Mouse (Mus musculus): ENCODE results near the gene Pvr.

Pvr gene

DNA sequence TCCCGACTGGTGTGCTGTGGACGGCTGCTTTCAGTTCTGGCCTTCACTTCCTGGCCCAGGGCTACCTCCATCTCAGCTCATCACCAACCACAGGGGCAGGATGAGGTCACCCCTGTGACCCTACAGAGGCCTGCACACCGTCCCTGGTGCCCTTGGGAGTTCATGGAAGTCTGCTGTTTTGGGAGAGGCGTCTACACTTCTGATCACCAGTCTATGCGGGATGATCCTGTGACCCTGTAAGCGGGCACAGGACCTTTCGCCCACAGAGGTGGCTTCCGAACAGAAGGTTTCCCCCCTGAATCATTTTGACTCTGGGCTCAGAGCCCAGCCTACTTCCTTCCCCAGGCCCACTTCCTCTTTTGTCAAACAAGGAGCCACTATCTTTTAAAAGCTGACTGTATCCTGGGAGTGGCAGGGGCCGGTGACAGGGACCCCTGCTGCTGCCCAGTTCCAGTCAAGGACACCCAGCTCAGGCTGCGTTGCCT, 49.8 kb downstream of the Pvr start:
- DNase-seq, result peak; percentile 61

DNA sequence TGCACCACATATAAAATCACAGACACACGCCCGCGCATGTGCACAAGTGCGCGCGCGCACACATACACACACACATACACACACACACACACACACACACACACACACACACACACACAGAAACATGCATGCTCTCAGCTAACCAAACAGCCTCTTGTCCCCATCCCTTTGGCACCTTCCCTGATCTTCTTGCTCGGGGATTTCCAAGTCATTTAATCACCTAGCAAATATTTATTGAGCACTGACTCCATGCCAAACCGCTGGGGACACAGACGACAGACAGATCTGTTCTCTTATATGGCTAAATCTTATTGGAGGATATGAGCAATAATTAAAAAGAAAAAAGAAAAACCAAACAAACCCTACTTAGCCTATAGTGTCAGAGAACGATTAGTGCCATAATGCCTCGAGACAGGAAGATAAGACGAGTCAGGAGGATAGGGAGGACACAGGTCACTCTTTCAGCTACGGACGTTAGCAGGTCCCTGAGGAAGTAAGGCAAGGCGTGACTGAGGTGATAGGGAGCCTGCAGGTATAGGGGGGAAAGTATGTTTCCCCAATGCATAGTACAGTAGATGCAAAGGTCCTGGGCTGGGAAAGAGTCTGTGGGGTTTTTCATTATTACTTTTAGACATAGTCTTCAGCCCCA, 53.1 kb downstream of the Pvr start:
- no peak for DNase-seq

DNA sequence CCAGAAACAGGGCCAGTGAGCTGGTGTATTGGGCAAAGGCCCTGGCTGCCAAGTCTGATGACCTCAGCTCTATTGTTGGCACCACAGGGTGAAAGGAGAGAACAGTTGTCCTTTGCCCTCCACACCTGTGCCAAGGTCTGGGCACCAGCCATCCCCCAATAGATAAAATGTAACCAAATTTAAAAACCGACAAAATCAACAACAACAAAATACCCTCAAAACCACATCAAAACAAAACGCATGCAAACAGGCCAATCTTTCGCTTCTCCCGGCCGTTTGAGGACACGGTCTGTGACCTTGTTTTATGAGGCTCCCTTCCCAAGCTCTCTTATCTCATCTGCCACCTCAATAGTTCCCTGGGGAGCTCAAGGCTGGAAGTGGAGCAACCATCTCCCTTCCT, 54.5 kb downstream of the Pvr start:
- DNase-seq, result peak; percentile 43

GRCm38 (mm10) chr7:19865246-19866036, 55.5 kb downstream of the Pvr start:
- no peak for DNase-seq

- DNase-seq, result no peak
These were observed 56.7 kb downstream of the Pvr start for GRCm38 (mm10) chr7:19864241-19864640.

DNA sequence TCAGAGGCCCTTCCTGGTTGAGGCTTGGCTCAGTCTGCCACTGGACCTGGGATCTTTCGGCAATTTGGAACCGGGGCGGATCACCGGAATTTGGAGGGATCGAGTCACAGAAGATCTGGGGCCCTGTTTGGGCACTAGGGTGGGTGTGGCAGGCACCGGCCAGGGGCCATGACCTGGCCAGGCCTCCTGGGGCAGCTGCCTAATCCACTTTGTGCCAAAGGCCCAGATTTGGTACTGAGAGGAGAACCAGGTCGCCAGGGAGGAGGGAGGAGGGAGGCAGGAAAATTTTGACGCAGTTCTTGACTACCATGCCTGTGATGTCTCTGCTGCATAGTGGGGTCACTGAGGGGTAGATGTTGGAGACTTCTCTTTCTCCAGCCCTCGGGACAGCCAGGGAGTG, 59.8 kb downstream of the Pvr start, which contains the start of gene Ceacam16:
Ceacam16 (minus strand) TSS at position 101 of the 400 bp plus-strand sequence.
- DNase-seq, result no peak

DNA sequence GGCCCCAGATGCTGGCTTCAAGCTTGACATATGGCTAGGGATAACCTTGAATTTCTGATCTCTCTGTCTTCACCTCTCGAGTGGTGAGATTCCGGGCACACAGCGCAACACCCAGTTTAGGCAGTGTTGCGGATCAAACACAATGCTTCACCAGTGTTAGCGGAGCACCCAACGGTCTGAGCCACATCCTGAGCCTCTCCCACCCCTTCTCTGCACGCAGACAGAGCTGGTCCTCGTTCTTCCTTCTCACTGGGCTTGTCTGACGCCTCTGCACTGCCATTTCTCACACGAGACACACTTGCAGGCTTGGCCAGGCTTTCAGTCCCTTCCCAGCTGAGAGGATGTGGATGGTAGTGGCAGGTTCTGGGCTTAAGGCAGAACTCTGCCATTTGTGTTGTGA, 61.2 kb downstream of the Pvr start:
- DNase-seq, result no peak

GRCm38 (mm10) chr7:19856283-19856682, 64.7 kb downstream of the Pvr start:
- no peak for DNase-seq

GRCm38 (mm10) chr7:19855663-19856062, 65.3 kb downstream of the Pvr start:
- no peak for DNase-seq
